Mouse (Mus musculus) liver, adult (tissue): Measurements from ENCODE around the gene Lrrc74b.
A peak's percentile ranks its signal among the peaks of the same experiment; 100 is the strongest.

ENCODE experiments used
- GATA4 ChIP-seq: IDR thresholded peaks from 2 replicates; pipeline ENCODE4 v1.6.1; 2014; ENCODE audit warnings: mild to moderate bottlenecking, low read length; ENCODE audit not compliant: insufficient replicate concordance

Gene Lrrc74b

DNA sequence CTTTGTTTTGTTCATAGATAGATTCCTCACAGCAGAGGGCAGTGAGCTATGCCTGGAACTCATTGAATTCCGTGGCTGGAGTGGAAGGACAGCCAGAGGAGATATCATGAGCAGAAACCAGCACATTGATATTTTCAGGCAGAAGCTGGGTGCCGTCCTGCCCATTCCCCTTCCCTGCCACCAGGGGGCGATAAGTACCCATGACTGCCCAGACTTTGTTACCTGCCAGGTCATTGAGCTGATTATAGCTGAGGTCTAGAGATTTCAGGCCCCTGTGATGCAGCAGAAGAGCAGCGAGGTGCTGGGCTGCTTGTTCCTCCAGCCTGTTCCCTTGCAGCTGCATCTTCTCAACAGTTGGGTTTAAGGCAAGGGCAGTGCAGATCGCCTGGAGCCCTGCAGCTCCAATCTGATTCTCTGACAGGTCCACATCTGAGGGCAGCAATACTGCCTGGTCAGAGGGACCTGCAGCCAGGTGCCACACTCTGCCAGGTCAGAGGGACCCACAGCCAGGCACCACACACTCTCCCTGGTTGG, 3.0 kb downstream of the Lrrc74b start:
- no peak for TF ChIP-seq GATA4

DNA sequence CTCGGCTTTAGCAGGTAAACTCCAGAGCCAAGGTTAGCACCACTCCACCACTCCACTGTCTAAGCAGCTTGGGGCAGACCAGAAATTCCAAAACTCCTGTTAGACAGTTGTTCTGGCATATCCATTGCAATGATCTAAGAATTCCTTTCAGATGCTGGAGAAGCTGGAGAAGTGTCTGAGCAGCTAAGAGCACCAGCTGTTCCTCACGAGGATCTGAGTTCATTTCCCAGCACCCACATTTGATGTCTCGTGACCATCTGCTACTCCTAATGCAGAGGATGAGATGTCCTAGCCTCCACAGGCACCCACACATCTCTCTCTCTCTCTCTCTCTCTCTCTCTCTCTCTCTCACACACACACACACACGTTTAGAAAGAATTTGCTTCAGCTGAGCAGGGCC, 4.1 kb downstream of the Lrrc74b start:
- TF ChIP-seq GATA4 = no peak

DNA sequence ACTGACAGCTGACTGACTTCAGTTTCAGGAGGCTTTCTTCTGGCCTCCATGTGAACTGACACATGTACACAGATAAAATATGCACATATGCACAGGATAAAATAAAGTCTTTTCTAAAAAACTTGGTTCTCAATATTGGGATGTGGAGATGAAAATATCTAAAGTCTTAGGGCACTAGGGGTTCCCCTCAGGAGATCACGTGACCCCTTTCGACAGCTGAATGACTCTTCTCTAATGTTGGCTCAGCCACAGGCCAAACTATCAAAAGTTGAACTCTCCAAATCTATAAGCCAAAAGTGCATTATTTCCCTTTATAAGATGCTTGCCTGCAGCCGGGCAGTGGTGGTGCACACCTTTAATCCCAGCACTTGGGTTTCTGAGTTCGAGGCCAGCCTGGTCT, 4.9 kb downstream of the Lrrc74b start:
- no peak for TF ChIP-seq GATA4

DNA sequence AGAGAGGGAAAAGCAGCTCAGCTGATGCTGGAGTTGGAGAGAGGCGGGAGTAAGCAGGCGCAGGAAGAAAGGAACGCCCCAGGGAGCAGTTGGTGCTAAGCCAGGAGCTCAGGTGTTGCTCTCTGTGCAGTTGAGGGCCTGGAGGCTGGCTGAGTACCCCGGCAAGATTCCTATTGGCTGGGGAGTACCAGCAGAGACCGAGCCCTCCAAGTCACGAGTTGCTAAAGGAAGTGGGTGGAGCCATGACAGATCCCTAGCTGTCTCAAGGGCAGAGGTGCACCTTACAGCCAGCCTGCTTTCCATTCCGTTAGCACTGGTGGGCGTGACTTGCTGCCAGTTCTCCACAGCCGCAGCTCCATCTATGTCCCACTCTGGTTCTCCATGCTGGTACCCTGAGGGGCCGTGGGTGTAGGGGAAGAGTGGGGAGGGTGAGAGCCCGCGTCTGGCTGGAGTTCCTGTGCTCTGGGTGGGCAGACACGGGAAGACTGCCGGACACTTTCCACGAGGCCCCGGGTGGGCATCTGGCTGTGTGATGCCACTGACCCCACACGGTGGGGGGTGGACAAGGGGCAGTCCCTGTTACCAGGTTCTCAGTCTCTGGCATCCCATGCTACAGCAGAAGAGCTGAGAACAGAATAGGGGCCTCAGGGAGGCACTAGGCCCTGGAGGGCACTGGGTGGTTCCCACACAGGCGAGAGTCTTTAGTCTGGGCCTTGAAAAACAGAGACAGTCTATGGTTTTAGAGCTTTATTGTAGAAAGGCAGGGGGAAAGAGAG, 6.9 kb downstream of the Lrrc74b start:
- no peak for TF ChIP-seq GATA4

DNA sequence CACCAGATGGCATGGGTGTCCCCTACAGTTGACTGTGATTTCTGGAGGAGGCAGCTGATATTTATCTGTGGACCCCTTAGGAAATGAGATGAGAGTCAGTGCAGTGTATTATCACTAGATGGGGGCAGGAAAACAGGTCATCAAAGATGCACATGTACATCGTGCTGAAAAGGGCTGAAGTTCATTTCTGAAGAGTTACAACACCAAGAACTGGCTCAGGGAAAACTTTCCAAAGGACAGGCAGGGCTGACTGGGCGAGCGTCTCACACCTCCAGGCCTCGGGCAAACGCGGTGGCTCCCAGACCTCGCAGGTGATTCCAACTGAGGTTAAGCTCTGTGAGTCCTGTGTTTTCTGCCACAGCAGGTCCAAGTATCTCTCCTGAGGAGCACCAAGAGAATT, 8.2 kb downstream of the Lrrc74b start:
- no peak for TF ChIP-seq GATA4

DNA sequence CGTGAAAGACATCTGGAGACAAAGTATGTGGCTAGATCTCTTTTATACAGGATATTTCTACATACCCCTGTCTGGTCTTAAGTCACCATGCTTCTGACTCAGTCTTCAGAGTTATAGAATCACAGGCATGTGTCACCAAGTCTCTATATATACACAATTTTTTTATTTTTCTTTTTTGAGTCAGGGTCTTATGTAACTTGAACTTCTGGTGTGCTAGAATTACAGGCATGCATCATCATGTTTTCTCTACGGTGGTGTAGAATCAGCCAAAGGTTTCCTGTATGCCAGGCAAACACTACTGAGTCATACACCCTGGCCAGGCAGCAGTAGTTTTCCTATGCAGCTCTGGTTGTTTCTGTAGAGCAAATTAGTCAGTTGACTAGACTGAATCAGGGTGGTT, 18.4 kb downstream of the Lrrc74b start:
- no peak for TF ChIP-seq GATA4

DNA sequence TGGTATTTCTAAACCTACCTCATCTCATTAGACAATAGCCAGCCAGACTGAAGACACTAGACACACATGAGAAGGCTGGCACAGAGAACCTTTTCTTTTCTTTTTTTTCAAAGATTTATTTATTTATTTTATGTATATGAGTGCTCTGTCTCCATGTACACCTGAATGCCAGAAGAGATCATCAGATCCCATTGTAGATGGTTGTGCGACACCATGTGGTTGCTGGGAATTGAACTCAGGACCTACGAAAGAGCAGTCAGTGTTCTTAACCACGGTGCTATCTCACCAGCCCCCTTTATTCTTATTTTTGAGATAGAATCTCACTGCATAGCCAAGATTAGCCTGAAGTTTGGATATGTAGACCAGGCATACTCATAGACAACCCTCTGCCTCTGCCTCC, 24.5 kb downstream of the Lrrc74b start:
- no peak for TF ChIP-seq GATA4

DNA sequence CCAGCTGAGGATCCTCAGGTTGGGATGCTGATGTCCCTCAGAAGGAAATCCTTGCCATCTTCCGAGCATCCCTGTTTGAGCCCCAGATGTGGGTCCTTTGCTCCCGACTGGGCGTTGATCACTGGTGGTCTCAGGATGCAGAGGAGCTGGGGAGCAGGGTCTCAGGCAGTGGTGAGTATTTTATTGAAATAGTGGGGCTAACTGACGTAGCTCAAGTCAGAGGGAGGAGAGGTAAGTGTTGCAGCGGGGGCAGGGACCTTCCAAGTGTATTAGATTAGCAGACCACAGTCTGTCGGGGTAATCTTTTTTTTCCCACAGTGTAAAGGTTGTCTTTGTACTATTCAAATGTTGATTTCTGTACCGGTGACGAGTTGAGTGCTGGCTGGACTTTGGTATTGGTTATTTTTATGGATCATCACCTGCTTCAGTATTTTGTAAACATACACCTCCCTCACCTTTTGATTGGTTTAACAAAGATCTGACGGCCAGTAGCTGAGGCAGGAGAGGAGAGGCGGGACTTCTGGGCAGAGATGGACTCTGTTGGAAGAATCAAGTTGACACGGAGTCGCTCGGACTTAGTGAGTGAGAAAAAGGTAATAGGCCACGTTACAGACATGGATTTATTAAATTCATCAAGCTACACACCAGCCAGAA, 28.2 kb downstream of the Lrrc74b start:
- no peak for TF ChIP-seq GATA4

DNA sequence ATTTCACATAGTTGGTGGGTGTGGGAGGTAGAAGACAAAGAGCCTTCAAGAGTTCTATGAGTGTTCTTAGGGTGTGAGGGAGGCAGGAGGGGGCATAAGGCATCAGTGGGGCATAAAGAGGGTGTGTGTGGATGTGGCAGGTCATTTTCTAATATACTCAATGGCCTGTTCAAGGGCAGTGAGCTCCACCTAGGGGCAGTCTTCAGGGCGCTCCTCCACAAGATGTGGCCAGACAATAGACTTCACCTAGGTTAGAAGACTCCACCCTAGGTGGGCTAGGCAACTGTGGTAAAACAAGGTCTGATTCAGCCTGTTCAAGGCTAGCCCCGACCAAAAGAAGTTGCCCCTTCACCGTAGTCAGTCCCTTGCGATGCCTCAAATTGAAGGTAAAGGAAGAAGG, 28.8 kb downstream of the Lrrc74b start:
- TF ChIP-seq GATA4 = no peak

DNA sequence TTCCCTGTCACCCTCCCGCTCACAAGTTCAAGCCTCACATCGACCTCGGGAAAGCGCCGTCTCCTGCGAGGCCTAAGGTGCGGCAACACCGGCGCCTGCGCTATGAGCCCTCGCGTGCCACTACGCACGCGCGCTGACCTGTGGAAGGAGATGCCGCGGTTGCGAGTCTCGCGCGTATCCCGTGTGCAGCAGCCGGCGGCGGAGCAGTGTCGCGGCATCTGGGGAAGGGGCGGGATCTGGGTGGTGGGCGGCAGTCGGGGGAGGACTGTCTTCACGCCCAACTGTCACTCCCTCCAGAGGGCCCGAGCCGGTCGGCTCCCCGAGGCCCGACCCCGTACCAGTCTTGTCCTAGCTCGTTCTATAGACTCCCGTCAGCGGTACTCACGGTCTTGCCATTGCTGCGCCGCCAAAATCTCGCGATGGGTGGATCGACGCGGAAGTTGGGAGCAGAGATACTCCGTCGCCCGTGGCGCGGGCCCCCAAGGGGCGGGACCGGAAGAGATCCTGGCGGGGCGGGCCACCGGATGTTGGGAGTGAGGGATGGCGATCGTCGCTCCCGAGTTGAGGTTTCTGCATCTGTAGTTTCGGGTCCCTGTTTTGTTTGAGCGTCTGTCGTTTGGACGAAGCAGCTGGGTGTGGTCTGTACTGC, 30.3 kb downstream of the Lrrc74b start, which contains the start of gene Thap7:
Thap7 (minus strand) TSS at position 497 of the 649 bp plus-strand sequence.
- peak; percentile 76; the same call in 1 of the 2 replicates for TF ChIP-seq GATA4

DNA sequence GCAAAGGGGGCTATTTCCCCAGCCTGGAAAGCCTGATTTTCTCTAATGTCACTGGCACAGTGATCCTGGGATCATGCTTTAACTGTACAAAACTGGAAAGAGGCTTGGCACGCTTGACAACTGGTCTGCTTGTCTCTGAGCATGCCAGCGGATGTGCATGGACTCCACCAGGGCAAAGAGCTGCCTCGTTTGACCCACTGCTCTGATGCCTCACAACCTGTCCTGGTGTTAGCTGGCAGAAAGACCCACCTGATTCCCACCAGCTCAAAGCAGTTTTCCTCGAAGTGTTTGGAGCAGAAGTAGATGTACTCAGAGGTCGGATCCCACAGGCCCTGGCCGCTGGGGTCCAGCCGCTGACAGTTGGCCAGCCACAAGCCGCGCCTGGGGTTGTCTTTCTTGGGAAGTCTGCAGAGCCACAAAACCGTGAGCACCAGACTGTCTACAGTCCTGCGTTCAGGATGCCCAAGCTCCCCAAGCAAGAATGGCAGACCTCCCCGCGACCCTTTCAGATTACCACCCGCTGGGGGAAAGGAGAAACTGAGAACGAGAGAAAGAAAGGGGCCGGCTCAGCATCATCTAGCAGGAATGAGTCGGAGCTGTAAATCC, 31.0 kb downstream of the Lrrc74b start:
- no peak for TF ChIP-seq GATA4

DNA sequence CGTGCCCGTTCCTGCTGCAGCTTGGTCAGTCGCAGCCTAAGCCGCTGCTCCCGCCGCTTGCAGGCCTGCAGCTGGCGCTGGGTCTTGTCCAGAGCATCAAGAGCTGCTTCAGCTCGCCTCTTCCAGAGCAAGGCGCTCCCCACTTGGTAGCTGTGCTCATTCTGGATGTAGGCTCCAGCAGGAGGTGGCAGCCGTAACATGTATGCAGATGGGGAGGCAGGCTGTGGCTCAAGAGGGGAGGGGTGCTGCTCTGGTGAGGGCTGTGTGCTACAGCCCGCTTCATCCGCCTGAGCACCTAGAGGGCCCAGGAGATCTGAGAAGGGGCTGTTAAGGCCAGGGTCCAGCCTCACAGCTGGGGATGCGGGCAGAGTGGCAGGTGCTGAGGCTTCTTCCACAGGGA, 32.8 kb downstream of the Lrrc74b start:
- TF ChIP-seq GATA4 = no peak

DNA sequence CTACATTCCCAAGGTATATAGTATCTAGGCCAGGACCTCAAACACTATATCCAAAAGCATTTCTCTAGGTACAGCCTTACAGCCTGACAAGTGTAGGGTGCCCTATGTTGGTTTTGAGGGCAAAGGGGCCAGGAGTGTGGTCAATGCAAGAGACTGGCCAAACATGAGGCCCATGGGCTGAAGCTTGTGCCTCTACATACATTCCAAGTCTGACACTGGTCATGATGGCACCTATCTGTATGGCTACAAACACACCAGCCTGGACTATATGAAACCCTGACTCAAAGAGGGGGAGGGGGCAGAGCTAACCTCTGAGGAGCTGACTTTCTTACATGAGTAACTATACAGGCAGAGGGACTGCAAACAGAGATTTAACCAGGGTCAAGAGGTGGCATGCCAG, 33.4 kb downstream of the Lrrc74b start:
- no peak for TF ChIP-seq GATA4

DNA sequence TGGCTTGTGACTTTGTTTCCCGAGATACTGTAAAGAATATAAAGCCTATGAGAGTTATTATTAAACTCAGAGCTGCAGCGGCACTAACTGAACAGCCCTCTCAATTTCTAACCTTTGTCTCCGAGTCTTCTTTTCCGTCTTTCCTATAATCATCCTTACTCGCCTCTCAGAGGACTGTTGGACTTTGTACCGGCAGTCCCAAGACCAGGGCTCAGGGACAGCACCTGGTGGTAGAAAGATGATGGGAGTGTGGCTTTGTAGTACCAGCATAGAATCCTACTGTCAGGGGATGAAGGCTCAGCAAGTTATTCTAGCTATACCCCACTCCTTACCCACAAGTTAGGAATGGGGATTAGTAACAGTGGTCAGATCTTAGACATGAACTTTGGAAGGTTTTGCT, 34.8 kb downstream of the Lrrc74b start:
- no peak for TF ChIP-seq GATA4

DNA sequence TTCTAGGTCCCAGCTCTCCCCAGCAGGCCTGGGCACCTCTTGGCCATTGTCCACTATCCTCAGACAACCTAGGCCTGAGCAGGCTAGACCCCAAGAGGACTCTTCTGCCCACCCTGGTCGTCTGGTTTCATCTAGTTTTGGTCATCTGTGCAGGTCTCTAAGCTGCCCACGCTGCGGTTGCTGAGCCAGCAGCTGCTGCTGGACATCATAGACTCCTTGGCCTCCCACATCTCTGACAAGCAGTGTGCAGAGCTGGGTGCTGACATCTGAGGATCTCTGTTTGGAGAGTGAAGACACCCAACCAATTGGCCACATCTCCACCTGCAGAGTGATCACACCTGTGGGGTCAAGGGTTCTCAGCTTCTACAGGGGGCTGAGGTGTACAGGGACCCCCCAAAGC, 35.5 kb downstream of the Lrrc74b start:
- TF ChIP-seq GATA4 = no peak
